Mouse (Mus musculus): Measurements from ENCODE around the gene Asap2. TPM values are rescaled to one million over a fixed set of nuclear protein-coding genes. Genes with fewer than 3 reads are reported as not detected.

Asap2 gene
- polyA plus RNA-seq (2017; shearing (Covaris generic)): 2.2 TPM

DNA sequence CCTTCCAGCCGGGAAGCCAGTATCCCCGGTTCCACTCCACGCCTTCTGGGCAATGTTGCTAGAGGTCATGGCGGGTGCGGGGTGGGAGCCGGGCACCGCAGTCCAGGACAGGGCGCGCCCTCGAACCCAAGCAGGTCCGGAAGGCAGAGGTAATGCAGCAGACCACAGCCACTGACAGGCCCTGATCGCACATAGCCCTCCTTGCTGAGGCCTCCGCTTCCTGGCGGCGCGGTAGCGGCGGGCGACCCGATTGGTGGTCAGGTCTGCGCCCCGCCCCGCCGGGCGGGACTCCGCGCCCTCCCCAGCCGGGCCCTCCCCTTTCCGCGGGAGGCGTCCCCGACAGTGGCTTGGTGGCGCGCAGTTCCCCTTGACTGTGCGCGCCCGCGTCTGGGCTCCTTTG is at the start of gene Asap2:
TSS of gene Asap2 (plus strand) at position 328 of the 400 bp plus-strand sequence.

DNA sequence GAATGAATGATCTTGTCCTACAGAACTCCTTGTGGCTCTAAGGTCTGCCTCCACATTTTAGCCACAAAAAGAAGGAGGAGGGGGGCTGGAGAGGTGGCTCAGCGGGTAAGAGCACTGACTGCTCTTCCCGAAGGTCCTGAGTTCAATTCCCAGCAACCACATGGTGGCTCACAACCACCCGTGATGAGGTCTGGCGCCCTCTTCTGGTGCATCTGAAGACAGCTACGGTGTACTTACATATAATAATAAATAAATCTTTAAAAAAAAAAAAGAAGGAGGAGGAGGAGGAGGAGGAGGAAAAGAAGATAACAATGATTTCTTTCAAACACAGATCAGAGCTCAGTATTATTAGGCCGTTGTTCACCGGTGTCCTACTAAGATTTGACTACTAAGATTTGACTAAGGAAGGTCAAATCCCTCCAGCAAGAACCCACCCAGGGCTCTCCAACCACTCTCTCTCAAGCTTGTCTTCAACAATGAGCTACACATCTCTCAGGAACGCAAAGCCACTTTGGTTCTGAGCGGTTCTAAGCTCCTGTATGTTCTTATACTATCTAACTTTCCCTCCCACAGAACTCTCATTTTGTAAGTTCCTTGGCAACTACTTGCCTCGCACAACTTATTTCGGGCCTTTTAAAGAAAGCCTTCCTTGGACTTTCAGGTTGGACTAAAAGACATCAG is 294.6 kb downstream of the Asap2 start, which contains the start of gene Cpsf3:
TSS of gene Cpsf3 (plus strand) at position 631 of the 681 bp plus-strand sequence.

DNA sequence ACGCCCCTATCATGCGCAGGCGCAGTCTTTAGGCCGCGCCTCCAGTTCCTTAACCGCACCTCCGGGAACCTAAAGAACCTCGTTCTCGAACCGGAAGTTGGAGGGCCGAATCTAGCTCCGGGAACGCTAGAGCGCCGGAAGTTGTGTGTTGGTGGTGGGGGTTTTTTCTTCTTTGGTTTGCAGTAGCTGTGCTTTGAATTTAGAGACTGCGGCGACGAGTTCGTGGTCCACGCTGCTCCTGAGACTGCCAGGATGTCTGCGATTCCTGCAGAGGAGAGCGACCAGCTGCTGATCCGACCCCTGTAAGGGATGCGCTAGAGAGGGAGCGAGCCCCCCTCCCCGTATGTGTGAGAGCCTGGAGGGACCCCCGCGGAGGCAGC is 296.0 kb downstream of the Asap2 start, which contains the start of gene Itgb1bp1:
TSS of gene Itgb1bp1 (minus strand) at position 42 of the 380 bp plus-strand sequence.

DNA sequence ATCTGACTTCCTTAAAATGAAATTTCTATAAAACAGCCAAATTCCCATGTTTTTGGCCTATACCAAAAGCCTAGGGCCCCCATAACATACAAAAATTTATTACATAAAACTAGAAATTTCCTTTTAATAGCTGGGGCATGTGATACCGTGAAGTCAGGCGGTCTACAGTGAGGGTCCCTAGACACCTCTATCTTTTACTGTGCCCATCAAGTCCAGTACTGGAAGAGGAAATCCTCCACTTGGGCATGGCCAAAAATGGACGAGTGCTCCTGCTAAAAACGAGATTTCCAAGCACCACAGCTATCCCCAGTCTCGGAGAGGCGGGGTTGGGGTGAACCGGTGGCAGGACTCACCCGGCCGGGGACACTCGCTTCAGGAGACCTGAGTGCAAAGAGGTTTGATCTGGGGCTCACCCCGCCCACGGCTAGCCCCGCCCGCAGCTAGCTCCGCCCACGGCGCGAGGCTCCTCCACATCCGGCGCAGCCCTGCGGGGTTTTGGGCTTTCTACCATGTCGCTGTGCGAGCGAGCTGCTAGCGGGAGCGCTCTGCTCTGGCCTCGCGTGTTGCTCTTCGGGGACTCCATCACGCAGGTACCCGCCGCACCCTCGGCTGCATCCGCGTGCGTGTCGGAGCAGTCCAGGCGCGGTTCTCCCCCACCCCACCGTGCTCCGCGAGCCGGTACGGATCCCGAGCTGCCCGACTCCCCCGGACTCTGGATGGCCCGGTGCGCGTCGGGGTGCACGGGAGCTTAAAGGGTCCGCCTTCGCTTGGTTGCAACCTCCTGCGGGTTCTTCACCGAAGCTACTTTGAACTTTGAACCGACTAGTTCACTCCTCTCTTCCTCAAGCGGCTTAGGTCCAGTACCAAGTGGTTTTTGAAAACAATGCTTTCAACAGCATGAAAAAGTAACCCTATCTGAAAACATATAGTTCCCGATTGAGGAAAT is 325.9 kb downstream of the Asap2 start, which contains the start of gene Iah1:
TSS of gene Iah1 (plus strand) at position 467 of the 946 bp plus-strand sequence.

All from effector memory CD4-positive, alpha-beta T cell, adult 7 months (primary cell).